Mouse (Mus musculus) small intestine, adult 2 months (tissue): ENCODE data around the gene Snx33.

ENCODE experiments used
- CTCF ChIP-seq: fragments of 200-500 bp; IDR thresholded peaks from 2 replicates; pipeline ENCODE4 v1.5.1; 2012; ENCODE audit warnings: low read depth, mild to moderate bottlenecking, control low read depth, inconsistent platforms, low read length, moderate library complexity, mixed read lengths; ENCODE audit not compliant: insufficient replicate concordance, insufficient read length; ENCODE audit errors: extremely low read depth
- POLR2A ChIP-seq: fragments of 200-500 bp; IDR thresholded peaks from 2 replicates; pipeline ENCODE4 v1.6.1; 2012; ENCODE audit warnings: low read depth, mild to moderate bottlenecking, control low read depth, inconsistent platforms, low read length, moderate library complexity

DNA sequence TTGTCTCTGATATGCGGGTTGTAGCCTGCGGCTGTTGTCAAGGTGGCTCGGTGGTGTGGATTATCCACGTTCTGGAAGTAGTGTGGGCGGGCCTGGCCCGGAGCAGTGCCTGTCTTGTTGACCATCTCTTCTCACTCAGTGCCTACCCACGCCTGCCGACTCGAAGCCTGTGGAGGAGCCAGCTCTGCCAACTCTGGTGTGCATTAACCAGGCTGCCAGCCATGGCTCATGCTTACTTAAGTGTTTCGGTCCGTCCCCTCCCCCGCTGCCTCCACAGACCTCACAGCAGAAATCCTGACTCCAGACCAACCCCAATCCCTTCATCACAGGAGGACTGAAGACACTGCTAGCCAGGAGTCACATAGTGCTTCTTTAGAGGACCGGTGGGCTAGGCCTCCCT, 58.6 kb downstream of the Snx33 start:
- TF ChIP-seq CTCF = no peak
- no peak for TF ChIP-seq POLR2A
